Mouse (Mus musculus) cerebellum, adult 9-11 months (tissue): ENCODE data around the gene Hs3st4.
A peak's percentile ranks its signal among the peaks of the same experiment; 100 is the strongest.

Experiments used
- DNase-seq: peaks from one replicate; pipeline ENCODE4 v3.0.0; 2022

The Hs3st4 gene

DNA sequence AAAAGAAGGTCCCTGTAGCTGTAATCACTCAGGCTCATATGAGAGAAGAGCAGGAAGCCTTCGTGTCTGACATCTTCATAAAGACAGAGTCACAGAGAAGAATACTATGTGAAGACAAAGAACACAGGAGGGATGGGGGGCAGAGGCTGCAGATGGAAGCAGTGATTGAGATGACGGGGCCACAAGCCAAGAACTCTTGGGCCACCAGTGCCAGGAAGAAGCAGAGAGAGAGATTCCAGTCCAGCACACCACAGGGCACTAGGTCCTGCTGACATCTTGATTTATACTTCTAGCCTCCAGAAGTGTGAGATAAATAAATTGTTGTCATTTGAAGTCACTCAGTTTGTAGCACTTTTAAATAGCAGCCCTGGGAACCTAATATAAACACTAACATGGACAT, 168.2 kb downstream of the Hs3st4 start:
- no peak for DNase-seq

DNA sequence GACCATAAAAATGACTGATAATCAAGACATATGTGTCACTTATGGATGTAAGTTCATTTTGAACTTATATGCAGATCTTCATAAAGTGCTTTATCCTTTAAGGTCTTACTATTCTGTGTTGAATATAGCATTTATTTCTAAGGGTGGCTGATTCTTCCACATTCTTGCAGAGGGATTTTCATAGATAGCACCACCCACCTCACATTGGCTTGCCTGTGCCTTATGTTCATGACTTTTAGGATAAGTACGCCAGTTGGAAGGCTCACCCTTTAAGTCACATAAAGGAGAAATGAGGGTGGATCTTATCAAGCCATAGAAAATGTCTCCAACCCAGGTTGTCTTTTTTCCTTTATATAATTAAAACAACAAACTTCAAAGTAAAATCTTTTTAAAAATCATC, 180.6 kb downstream of the Hs3st4 start:
- no peak for DNase-seq

DNA sequence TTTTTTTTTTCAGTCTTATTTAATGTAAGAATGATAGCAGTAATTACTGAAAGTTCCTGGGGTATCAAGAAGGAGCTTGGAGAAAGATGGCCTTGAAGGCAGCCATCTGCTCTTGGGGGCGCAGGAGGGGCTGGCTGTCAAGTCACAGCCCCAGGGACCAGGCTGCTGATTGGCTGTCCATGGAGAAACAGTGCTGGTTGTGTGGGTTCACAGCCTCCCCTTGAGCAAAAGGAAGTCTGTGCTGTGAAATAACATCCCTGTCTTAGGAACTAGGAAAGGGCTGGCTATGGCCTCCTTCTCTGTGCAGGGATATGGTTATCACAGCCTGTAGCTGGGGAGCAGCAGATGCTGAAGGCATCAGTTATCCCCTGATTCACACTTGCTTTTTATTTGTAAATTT, 183.6 kb downstream of the Hs3st4 start:
- DNase-seq = no peak

DNA sequence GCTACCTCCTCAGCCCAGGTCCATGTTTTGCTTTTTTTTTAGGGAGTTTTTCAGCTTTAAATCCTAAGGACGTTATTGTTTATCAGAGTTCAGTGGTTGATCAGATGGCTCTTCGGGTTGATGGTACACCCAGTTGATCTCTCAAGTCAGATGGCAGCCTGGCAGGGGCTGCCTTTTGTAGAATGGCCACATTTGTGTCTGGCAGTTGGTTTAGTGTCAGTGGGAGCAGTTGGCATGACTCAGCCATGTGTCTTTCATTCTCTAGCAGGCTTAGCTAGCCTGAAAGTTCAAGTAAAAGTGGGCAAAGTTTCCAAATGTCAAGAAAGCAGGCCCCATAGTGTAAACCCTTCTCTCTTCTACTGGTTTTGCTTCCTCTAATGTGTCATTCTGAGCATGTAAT, 186.1 kb downstream of the Hs3st4 start:
- no peak for DNase-seq

DNA sequence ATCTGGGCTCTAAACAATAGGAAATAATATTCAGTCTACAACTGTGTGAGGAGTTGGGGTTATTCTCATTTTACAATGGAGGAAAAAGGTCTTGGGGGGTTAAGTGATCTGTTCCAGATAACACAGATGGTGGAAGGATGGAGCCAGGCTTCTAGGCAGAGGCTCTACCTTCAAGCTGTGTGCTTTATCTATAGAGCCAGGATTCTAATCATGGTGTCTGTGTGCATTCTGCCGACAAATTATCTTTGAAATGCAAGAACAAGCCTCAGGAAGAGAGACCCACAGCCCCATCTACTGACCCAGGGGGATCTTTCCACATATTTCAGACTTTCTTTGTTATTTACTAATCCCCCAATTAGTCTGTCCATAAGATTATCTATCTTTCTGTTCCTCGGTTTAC, 187.3 kb downstream of the Hs3st4 start:
- no peak for DNase-seq

DNA sequence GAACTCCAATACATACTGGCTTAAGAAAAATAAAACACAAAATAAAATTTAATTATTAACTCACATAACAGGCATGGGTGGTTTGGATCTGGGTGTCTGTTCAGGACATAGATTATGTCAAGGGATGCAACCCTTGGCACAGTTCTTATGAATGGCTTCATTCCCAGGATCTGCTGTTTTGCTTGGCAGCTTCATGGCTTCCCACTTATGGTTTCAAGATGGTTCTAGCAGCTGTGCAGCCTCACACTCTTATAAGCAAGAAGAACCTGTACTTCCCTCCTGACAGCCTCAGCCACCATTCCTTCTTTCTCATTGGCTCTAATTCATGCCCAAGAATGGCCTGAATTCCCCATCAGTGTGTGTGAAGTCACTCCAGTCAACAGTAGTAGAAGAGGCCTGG, 189.3 kb downstream of the Hs3st4 start:
- DNase-seq = no peak

DNA sequence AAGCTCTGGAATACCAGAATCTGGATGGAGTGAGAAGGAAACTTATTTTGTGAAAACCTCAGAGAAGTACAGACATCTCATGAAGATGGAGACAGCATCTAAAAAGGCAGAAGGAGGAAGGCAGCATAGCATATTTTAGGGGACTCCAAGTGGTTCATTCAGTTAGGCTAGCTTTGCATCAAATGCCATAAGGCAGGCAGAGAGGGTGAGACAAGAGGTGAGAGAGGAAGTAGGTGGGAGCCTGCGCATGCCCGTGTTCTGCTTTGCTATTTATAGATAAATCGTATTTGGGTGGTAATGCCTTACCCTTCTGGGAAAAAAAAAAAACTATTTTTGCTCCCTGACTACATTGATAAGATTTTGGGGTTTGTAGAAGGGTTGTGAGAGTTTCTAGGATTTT, 198.3 kb downstream of the Hs3st4 start:
- no peak for DNase-seq

DNA sequence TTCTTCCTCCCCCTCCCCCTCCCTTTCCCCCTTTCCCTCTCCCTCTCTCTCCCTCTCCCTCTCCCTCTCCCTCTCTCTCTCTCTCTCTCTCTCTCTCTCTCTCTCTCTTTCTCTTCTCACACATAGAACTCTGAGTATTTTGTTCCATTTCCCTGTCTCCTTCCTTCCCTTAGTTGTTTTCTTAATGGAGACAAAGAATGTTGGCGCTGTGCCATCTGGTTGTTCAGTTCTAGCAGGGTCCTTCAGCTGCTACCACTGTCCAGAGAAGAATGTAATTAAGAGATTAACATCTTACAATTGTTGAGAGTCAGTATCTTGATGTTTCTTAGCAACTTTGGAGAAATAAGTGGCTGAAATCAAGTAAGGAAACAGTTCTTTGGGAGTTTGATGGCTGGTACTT, 202.0 kb downstream of the Hs3st4 start:
- DNase-seq = no peak

DNA sequence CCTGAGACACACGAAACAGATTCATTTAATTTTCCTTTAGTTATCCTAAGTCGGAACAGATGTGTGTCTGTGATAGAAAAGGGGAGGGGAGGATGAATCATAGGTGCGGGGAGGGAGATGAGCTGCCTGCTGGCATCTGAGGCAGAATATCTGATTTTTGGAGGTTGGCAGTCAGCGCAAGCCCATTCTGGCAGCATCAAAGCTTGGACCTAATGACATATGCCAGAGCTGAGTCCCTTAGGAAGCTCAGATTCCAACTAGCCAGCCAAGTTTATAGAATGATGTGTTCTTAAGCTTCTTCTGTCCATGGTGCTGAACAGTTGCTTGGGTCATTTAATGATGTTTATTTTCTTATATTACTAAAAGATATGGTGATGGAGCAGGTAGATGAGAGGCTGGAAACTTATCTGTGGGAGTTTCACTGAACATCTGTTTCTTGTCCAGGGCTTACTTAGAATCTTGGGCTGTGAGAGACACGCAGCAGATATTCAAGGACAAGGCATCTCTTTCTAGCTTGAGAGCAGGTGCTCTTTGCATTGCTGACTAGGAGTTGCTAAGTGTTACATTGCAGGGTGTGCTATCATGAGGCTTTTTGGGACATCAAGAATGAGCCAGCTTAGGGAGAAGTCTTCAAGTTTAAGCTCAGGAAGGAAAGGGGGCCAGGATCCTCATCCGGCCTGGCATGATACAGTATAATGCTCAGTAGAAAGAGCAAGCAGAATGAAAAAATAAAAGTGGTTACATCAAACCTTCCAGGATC, 216.3 kb downstream of the Hs3st4 start:
- DNase-seq = peak; percentile 24

DNA sequence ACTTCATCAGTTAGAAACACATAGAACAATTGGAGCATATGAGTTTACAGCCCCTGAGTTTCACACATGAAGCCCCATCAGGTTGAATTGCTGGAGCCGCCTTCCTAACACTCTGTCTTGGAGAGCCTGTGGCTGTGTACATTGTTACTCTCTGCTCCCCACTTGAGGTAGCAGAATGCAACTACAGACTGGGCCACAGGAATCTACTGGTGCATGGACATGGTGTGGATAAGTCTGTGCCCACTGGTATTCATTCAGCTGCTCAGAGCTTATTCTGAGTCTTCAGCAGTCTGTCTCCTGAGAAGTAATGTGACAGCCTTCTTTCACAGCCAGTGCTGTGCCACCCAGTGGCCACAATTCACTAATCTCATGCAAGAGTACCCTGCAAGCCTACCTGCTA, 234.3 kb downstream of the Hs3st4 start:
- no peak for DNase-seq

DNA sequence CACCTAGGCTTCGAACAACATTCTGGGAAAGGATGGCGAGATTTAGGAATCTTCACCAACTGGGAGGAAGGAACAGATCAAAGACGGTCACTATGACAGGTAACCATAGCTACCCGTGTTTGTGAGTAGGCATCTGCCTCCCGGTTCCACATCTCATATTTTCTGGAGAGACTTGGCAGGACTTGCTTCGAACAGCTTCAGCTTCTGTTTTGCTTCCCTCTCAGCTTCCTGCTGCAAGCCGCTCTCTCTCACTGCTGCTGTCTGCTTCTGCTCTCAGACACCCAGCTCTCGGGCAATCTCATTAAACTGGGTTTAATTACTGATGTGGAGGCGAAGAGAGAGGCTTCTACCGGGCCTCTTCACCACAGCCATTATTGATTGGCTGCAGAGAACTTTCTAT, 237.9 kb downstream of the Hs3st4 start:
- no peak for DNase-seq

DNA sequence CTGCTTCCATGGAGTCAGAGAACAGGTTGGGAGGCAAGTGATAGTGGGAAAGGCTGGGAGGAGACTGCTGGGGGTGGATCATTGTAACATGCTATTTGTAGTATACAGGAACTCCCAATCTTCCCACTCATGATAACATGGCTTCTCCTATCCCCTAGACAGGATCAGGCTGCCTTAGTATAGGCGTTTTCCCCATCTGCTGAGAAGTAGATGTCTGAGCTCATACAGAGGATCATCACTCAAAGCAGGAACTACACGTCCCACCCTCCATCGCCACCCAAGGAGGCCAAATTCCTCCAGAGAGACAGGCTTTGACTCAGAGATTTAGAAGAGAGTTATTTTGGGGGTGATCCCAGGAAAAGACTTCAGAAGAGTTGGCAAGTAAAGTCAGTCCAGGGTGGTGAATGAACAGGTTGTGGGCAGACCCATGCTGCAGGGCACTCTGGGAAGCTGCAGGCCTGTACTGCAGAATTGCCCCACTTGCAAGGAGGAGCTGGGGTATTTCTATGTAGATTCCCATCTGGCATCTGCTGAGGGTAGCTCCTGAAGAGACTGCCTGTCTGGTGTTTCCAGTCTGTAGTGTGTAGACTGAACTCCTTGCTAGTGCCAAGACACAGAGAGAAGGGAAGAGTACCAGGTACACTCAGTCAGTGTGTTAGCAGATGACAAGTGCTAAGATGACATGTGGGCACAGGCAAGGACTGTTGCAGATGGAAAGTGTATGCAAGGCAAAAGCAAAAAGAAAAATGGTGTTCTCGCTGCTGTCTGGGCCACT, 255.4 kb downstream of the Hs3st4 start:
- no peak for DNase-seq

DNA sequence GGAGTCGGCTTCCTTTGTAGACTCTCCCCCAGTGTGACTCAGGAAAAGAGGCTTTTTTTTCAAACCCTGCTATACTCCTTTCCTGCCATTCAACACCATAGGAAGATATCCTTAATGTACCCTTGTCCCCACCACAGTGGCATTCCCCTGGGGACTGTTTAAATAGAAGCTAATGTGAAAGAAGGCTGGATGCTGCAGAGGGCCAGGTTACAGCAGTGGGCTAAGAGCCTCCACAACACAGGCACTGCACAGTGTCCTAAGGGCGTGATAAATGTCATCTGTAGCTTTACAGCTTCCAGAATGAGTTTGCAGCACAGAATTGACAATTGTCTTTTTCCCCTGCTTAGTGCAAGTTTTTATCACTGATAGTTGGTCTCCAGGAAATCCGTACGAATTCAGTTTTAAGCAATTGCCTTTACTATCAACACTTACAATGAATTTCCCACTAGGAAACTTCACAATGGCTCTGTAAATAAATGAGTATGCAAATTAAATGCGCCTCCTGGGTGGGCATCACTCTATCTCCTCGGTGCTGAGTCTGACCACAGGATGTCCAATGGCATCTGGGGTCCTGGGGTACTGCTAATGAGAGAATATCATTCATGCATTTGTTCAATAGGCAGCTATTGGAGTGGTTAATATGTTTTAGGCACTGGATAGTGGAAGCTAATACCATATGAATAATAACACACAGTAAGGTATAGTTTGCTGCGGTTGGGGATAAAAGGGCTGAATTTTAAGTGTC, 257.4 kb downstream of the Hs3st4 start:
- no peak for DNase-seq

DNA sequence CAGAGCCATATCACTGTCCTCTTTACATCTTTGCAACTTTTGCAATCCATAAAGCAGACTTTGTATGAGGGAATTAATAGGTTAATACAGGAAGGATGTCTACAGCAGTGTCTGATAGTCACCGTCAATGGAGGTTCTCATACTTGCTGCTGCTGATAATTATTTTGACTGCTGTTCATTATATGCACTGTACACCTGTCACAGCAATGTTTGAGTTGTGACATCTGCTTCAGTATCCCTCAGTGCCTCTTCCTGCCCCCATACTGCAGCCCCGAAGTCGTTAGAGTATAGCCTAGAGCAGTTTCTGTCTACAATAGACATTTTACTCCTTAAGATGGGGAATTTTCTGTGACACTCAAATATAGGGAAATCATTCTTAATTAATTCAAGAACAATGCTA, 267.2 kb downstream of the Hs3st4 start:
- DNase-seq = no peak

DNA sequence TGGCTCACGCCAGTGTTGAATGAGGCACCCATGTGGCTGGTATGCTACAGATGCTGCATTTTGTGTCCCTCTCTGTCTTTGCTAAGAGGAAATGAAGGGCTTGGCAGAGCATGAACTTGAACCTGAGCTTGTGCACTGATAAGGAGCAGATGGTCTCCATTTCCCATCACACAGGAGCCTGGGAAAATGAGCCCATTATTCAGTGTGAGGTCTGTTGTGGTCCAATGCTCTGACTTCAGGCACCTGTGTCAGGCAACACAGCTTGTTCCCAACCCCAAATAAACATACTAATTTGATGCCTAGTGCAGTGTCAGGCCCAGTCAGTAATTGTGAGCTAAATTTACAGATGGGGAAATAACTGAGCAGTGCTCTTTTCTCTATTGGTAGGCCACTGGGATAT, 267.9 kb downstream of the Hs3st4 start:
- no peak for DNase-seq

DNA sequence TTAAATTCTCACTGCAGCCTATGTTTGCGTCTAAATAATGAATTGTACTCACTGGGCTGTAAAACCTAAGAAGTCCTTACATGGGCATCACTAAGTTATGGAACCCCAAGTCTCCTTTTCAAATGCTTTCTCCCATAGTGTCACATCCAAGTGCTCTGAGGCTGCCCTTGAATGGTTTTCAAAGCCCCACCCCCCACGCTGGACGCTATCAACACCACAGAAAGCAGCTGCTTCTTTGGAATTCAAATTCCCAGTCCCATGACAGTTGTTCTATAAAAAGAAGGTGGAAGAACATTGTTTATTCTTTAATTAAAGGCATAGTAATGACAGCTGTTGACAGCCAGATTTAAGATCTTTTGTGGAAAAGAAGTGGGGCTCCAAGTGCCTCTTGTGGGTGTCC, 275.8 kb downstream of the Hs3st4 start:
- DNase-seq = no peak

DNA sequence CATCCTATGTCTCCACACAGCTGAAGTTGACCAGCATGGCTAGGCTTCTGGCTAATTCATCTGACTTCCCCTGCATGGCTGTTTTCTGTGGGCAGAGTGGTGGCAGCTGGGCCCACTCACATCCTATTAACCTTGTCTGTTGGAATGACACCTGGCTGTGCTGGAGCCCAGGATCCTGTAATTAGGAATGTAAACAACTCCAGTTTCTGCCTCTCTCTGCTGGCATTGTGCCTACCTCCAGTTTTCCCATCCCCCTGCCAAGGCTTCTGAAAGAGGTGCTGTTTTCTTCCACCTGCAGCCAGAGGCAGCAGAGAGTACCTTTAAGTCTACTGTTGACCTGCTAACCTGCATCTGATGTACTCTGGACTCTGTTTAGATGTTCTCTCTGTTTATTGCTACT, 288.1 kb downstream of the Hs3st4 start:
- no peak for DNase-seq

DNA sequence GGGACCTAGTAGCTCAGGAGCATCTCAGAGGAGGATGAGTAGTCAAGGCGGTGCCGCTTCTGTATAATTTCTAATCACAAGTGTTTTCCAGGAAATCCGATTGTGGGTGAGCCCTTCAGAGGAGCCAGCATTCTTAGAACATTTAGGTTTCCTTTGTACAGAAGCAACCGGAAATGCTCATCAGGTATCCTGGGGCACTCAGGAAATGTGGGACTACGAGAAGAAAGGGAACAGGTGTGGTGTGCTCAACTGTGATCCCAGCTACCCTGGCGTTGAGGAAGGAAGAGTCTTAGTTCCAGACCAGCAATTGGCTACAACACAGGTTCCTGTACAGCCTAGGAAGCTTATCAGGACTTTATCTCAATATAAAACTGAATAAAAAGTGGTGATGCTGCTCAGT, 307.2 kb downstream of the Hs3st4 start:
- DNase-seq = no peak

DNA sequence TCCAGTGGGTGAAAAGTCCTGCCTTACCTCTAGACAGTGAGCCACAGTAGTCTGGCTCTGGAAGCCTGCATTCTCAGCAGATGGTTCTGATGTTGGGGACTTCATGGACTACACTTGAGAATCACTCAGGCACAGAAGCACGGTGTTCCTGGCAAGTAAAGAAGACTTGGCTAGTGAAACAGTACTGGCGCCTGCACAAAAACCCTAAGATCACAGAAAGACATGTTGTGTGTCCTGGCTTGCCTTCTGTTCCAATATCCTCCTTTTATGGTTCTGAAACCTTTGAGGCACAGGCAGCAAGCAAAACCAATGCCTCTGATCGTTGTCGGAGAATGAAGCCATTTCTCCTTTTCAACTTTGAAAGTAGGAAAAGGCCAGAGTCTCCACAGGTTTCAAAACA, 336.8 kb downstream of the Hs3st4 start:
- DNase-seq = peak; percentile 54

DNA sequence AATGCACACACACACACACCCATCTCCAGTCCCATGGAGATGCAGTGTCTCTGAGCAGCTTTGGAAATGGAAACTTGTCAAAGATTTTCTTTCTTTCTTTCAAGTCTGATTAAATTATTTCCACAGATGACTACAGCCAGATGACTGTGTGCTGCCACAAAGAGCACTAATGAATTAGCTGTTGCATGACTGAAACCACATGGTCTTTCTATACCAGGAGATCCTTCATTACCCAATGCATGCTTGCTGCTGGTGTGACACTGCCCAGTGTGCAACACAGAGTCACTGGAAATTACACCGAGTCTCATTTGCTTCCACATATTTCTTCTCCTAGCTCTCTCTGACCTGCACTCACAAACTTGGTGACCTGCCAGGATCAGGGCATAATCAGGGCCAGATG, 353.0 kb downstream of the Hs3st4 start:
- DNase-seq = no peak

DNA sequence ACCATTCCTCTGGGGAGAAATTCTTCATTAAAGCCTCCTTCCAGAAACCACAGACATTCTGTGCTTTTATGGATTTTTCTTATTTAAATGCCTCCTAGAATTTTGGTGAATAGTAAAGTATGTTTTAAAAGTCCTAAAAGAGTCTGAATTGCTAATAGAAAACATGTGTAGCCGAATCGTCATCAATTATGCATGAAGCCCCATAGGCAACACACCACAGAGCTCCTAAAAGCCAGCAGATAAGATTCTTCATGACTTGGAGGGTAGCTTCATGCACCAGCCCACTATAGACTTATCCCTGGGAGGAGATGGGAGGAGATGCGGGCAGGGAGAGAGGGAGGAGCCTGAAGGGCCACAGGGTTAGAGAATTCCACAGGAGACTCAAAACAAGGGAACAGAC, 358.8 kb downstream of the Hs3st4 start:
- DNase-seq = no peak

DNA sequence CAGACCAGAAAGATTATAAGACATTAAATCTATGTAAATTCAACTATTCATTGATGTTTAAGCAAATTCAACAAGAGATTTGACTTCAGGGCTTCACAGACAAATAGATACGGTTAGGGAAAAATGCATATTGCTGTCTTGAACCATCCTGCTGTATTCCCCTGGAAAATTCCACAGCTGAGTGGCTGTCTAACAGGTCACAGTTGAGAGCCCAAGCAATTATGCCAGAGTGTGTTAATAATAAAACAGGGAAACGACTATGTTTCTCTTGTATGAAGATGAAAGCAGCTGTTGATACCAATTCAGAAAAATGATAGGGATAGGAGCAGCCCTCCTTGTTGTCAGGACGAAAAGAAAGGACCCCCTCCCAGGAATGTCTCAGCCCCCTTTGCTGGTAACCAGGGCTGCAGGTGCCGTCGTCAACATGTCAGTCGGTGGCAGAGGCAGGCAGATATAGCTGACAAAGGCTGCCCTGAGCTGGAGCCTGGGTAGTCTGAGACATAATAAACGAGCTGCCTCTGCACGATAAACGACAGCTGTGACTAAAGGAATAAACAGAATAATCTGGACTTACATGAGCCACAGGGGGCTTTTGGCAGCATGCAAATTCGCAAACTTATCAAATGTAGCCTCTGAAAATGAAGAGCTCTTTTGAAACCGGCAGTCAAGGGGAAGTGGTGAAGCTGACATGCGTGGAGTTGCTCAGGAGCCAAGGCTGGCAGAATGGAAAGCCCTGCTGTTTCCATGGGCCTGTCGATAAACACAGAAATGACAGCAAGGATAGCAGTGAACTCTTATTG, 364.7 kb downstream of the Hs3st4 start:
- no peak for DNase-seq

DNA sequence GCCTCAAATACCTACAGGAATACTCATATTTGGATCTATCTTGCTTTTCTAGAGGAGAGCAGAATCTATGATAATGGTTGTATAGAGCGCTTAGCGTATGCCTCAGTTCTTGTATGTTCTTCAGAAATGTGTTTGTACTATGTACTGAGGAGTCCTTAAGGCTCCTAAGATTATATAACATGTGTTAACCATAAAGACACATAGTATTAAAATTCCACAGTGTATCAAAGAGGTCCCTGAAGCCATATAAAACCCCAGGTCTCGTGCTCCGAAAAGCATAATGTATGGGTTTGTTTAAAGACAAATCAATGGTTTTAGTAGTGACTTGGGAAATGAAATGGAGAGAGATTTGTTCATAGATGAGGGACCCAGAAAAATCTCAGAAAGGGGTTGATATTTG, 371.4 kb downstream of the Hs3st4 start:
- DNase-seq = no peak
